Mouse (Mus musculus) cerebellum, postnatal 10 days (tissue): ENCODE measurements at regions not wholly inside any gene's neighbourhood (a gene's known extent, or its start where the extent isn't known, plus 50 kb on each side); places are given as distances from the start of the nearest gene placed in this dataset.

Source experiments
- DNase-seq, 2 experiments: peaks; one replicate each; pipeline ENCODE4 v3.0.0; 2021; ENCODE audit warnings: mixed read lengths in 2 of 2

DNA sequence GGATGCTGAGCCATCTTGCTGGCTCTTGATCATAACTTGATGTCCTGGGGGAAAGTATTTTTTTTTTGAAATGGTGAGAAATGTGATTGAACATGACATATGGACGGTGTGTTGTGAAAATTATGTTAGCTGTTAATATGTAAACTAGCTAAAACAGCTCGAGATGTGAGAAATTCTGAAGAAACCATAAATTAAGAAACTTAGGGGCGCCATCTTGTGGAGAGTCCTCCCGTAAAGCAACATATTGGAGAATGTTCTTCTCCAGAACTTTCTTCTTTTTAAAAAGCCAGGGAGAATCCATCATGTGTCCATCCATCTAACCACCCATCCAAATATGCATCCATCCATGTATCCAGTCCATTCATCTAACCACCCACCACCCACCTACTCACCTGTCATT, 158.7 kb upstream of the Eif4g2 start:
- peak; percentile 65 to 78 for DNase-seq

DNA sequence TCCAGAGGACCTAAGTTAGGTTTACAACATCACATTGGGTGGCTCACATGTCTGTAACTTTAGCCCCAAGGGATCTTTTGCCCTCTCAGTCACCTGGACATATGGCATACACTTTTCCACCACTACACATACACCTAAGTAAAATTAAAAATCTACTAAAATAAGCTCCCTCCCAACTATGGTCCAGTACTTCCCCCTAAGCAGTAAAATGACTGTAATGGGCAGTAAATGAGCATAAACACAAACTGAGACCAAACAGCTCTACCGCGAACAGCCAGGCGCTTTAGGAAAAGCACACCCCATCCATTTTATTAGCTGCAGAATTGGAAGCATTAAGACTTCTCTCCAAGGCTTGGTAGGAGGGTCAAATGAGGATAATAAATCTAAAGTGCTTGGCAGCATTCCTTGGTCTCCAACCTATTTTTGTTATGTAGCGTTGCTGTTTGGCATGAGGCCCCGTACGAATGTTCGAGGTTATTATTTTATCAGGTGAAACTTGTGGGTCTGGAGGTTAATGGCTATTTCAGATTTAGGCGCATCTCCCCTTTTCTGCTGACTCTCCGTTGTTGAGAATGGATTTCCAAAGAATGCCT, 157.5 kb upstream of the Eif4g2 start:
- peak in 1 of 2 experiments; percentile 10 for DNase-seq

DNA sequence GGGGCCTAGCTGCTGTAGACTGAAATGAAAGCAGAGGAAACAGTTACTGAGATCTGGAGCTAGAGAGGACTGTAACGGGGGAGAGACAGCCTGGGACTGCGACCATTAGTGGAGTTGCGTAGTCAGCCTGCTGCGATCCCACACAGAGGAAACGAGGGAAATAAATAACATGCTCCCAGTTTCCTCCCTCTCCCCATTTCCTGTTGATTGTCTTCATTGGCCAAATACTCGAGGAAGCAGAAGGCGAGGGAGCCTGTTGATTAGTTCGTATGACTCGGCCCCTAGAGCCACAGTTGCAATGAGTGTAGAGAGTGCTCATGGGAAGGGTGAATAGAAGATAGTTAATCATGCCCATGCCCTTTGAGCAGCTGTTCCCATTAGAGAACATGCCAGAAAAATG, 155.0 kb upstream of the Eif4g2 start:
- DNase-seq = no peak

DNA sequence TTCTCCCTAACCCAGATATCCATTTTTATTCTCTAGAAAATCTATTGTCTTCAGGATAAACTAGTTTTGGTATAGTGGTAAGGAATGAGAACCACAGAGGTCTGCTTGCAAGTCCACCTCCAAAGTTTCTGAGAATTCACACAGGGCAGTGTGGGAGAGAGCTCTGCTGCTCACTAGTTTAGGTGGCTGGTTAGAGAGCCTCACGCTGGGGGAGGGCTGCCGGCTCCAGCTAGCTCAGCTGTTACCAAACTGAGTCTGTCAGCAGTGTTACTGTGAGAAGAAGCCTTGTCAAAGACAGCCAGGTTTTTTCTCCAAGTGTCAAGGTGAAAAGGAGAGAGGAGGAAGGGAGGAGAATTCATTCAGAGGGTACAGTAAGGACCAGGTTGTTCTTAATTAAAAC, 147.8 kb upstream of the Eif4g2 start:
- DNase-seq = no peak

DNA sequence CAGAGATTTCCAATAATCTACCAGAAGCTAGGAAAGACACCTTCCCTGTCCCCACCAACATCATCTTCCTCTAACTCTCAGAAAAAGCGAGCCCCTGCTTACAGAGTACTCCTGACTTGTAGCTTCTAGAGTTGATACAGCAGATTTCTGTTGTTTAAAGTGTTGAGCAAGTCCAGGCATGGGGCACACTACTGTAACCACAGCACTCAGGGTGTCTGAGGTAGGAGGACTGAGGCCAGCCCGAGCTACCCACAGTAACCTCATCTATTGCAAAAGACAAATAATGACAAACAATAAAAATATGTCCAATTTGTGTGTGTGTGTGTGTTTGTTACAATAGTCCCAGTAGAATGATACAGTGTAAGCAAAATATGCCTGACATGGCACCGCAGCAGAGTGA, 144.3 kb upstream of the Eif4g2 start:
- DNase-seq = no peak

DNA sequence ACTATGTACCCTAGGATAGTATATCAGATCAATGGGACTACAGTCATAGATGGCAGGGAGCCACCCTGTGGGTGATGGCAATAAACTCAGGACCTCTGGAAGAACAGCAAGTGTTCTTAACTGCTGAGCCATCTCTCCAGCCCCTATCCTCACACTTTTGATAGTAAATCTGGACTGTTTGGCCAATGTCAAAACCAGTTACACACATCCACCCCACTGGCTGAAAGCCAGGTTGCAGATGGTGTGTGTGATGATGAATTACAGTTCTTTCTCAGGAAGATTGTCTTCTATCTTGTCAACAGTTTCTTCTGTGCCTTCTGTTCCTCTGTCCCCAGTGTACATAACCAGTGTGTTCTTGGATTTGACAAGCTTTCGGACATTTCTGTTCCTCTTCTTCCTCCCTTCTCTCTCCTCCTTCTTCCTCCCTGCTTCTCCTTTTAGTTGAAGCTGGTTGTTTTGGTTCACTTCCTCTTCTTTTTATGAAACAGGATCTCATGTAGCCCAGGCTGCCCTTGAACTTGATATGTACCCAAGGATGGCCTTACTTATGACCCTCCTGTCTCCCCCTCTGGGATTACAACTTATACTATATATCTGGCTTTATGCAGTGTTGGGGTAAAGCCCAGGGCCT, 143.3 kb upstream of the Eif4g2 start:
- DNase-seq = peak; percentile 44 to 51

DNA sequence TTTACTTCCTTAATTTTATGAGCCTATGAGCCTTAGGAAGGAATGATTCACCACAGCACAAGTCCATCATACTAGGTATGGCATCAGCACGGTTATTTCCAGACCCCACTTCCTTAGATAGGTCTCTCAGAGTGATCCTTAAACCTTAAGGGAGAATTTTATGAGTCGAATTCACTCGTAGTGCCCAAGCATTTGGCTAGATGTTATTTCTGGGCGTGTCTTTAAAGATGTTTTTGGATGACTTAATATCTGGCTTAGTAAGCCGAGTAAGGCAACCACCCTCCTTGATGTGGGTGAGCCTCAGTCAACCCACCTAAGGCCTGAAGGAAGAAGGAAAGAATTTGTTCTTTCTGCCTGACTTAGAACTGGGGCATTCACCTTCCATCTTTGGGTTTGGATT, 132.8 kb upstream of the Eif4g2 start:
- no peak for DNase-seq

DNA sequence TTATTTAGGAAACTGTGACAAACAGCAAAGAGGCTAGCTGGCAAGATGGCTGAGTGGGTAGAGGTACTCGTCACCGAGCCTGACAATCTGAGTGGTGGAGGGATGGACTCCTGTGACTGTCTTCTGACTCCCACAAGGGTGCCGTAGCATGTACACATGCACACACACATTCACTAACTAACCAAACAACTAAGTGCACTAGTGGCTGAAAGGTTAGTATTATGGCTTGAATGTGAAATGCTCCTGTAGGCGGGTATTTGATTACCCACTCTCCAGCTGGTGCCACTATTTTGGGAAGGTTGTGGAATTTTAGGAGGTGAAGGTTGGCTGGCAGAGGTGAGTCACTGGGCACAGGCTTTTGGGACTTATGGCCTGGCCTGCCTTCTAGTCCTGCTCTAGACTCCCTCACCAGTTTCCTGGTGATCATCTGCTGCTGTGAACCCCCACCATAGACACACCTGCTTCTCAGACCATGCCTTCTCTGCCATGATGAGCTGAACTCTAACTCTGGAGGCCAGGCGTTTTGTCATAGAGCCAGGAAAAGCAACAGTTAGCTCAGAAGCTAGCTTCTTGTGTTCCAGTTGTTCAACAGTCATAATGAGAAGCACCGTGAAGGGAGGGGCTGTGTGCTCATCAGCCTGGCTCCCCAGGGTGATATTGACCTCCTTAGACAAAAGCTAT, 131.5 kb upstream of the Eif4g2 start:
- no peak for DNase-seq

DNA sequence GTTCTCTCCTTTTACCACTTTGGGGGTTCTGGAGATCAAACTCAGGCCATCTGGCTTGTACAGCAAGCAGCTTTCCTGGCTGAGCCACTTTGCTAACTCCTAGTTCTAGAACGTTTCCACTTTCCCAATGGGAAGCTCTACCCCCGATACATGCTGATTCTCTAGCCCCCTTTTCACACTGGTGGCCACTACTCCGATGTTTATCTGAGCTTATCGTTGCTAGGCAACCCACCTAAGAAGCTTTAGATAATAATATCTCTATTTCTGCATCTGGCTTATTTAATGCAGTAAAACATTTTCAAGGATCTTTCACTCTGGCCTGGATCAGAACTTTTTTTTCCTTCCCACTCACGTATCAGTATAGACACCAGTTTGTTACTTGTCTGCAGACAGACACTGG, 129.4 kb upstream of the Eif4g2 start:
- DNase-seq = peak in 1 of 2 experiments; percentile 9

DNA sequence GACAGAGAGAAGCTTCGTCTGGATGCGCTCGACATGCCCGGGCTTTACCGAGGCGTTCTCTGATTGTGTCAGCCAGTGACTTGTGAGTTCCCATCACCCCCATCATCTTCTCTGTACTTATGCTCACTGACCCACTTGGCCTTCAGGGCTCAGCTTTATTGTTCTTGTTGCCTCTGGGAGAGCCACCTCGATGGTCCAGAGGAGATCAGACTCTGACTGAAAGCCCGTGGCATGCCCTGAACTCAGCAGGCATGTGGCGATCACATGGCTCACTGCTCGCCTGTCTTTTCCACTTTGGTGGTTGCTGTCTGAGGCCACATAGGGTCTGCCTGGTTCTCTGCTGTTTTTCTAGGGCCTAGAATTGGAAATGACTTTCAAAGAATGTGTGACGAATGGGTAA, 128.8 kb upstream of the Eif4g2 start:
- peak; percentile 59 to 67 for DNase-seq

DNA sequence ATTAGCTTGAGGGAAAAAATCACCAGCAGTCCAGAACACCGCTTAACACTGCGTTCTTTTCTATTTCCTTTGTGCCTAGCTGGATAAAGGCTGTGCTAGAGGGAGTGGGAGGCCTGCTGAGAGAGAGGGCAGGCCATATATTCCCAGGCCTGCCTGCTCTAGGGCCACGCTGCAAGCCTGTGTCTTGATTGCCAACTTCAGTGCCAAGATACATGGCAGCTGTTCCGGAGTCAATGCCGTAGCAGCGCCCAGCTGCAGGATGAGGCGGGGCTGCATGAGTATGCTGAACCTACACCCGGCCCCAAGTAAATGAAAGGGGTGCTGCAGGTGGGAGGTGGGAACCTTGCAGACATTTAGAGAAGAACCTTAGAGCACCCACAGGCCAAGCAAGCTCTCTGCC, 127.5 kb upstream of the Eif4g2 start:
- peak in 1 of 2 experiments; percentile 12 for DNase-seq

DNA sequence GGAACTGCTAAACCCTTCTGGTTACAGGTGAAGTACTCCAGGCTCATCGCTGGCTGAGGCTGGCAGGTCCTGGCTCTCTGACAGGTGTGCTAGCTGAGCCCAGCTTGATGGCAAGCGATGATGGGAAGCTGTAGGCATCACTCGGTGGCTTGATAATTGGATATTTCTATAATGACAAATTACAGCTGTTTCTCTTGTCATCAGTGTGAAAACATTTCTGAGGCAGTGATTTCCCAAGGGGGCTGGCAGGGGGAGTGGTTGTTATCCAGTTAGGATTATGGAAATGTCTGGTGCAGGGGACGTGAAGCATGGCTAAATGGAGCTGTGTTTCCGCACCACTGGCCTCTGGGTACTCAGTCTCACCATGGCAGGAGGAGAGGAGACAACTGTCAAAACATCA, 123.0 kb upstream of the Eif4g2 start:
- peak; percentile 62 to 66 for DNase-seq

DNA sequence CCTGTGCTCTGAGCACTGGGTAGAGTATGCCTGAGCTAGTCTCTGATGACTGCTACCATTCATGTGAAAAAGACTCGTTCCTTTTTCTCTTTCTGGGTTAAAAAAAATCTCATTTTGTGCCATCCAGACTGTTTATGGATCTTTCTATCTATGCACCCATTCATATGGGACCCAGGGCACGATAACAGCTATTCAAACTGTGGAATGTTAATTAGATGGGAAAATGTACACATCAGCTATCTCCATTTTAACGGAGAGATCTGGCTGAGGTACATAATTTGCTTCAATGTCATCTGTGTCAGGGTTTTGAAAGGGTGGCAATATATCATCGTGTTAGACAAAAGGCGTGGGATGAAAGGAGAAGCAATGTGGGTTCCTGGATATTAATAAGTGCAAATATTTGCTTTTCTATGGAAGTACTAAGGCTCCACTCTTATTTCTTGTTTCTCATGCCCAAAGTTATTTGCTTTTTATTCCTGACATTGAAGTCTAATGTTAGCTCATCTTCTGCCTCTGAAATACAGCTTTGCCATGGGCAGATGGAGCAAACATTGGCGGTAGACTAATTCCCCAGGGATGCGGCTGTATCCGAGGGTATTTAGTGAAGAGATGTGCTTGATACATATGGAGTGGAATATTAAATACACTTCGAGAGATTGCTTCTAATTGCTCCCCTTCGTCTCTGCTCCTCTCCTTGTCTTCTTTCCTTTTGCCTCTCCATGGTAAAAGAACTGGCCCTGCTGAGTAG, 116.0 kb upstream of the Eif4g2 start:
- no peak for DNase-seq

DNA sequence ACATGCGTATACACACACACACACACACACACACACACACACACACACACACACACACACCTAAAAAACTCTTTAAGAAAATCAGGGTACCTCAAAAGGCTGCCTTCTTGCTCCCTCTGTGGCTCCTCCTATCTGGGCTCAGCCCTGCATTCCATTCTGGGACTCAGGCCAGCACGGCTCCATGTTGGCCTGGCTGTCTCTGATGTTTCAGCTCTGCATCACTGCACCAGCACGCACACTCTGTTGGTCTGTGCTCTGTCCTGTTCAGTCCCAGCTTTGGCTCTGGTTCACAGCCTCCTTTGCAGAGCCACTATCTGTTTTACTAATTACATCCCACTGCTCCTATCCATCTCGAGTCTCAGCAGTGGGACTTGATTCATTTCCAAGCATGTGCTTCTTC, 108.8 kb upstream of the Eif4g2 start:
- DNase-seq = peak; percentile 92 to 95

DNA sequence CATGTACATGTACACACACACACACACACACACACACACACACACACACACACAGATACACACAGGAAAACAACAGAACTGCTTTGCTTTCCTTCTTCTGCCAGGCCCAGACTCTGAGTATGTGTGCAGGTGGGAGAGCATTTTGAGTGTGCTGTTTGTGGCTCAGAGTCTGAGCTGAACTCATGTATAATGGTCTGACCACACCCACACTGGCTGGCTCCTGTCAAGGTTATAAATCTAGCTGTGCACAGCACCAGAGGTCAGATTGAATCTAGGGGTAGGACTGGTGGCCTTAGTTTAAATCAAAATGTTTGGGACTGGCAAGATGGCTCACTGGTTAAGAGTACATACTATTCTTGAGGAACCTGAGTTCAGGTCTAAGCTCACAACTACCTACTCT, 108.4 kb upstream of the Eif4g2 start:
- DNase-seq = no peak

DNA sequence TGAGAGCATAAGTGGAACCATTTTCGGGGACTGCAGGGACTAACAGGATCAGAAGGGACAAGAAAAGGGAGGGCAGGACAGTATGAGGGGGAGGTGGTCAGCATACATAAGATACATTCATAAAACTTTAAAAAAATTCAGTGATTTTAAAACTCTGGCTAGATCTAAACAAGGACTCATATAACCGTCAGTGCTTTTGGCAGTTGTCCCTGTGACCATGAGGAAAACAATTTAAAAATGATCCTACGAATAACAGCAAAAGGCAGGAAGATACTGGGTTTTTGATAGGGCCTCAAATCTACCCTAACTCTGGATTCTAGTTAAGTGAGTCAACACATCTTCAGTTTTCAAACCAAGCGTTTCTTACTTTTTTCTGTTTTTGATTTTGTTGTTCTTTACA, 106.9 kb upstream of the Eif4g2 start:
- DNase-seq = no peak

DNA sequence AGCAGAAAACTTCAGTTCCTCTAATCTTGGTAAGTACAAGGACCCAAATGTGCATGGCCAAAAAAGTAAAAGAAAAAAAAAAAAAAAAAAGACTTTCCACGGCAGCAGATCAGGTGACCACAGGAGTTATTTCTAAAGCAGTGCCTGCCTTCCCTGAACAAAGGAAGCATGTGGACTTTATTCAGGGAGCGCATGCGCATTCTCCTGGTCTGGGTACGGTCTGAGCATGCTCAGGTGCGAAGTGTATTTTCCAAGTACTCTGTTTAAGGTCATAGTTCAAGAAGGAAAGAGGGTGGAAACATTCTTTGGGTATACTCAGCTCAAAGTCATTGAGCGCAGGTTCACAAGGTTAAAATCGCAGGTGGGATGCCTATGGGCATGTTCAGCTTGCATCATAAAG, 103.1 kb upstream of the Eif4g2 start:
- no peak for DNase-seq

DNA sequence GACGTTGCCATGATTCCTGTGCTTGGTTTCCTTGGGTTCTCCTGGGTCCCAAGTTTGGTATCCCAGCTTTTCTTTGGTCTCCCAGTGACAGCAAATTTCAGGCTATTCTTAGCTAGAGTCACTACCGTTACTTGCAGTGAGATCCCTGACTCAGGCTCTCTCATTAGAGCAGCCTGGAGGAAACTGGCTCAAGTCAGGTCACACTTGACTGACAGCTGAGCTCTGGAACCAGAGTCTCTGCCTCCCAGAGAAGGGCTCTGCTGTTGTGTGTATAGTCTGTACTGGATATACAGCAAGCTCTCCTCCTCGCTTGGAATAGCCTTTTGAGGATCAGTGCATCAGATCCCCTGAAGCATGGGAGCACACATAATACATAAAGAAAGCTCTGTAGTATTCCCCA, 100.7 kb upstream of the Eif4g2 start:
- no peak for DNase-seq

DNA sequence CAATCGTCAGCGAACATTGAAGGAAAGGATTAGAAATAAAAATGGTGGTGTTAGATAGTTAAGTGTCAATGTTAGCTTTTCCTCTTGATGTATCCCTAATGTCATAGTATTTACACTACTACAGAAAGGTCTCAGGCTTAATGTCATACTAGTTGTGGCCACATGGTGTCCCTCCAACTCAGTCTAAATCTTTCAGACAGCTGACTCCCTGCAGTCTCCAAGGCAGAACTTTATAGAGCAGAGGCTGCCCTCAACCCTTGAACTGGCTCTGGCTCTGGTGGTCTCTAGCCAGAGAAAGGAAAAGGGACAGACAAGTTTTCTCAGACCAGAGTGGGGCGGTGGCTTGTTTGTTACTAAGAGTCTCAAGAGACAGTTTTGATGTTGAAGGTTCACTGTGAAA, 99.5 kb upstream of the Eif4g2 start:
- peak; percentile 81 to 85 for DNase-seq

DNA sequence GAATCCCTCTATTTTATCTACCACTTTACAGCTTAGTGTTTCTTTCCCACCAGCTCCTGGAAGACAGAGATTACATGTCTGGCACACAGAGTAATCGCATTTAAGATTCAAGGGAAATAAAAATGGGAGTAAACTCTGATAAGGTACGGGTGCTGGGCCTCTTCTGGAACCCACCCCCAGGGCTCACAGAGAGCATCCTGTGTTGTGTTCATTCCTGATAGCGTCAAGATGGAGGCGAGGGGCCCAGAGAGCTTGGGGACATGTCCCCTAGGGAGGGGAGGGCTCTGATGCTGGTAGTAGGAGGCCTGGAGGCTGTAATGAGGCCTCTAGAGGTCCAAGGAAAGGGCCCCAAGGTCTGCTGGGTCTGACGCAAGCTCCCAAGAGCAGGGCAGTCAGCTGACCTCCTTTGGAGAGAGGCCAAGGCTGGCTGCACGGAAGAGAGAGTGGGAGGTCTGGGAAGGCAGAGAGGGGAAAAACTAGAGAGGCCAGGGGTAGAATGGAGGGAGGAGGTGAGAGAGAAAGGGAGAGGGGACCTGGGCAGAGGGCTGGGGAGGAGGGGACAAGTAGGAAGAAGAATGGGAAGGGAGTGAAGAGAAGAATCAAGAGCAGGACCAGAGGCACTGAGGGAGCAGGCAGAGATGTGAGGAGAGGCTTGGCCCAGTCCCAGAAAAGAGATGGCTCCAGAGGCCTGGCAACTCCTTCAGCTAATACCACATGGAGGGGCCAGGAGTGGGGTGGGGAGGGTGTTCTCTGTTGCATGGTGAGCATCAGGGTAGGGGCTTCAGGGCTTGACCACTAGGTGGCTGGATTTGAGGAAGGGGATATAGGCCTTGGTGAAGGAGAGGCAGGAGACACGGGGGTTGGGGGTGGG, 96.8 kb upstream of the Eif4g2 start:
- DNase-seq = peak; percentile 76

DNA sequence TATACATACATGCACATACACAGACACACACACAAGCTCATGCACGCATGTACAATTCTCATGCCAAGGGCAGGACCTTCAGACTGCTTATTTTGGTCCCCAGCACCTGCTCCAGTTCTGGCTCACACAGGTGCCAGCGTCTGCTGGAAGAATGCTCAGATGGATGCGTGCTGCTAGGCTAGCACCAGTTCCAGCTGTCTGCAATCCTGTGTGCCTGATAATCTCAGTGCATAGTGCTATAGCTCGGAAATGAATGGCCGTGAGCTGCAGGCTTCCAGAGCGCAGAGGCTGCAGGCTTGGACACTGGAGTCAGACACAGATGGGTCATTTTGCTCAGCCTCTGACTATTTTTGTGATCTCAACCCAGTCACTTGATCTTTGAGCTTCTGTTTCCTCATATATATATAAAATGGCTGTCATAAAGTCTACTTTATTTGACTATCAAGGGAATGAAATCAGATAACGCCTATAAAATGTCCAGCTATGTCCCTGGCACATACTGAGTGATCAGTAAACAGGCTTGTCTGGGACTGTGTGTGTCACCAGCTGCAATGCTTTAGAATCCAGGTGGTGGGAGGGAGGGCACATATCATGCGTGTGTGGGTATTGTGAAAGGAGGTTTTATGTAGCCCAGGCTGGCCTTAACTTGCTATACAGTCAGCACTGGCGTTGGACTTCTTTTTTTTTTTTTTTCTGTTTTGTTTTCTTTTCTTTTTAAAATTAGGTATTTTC, 91.7 kb upstream of the Eif4g2 start:
- peak; percentile 61 to 67 for DNase-seq

DNA sequence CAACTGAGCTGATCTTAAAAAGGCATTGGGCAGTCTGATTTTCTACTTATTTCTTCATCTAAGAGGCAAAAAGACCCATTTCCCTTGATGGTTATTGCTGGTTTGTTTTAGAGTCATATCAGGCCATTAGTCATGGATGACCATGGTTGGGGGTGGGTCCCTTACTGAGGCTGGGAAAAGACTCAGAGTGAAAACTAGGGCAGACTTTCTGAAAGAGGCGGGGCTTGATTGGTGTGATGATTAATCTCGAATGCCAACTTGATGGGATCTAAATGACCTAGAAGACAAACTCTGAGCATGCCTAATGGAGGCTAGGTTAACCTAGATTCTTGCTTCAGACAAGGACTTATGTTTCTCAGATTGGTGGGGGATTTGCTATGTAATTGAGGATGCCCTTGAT, 89.2 kb upstream of the Eif4g2 start:
- DNase-seq = no peak
